ENCODE assay signal across 11 mouse cellular contexts in genomic region chr9:106337620-106338019, GRCm38 (mm10). TPM values are rescaled to one million over a fixed set of nuclear protein-coding genes. Genes with fewer than 3 reads are reported as not detected.
DNase-seq lines count a peak whose midpoint lies in the region; ATAC-seq and TF ChIP-seq lines count a peak whose summit lies in the region.
"Had no signal": no experiment of that assay in that cellular context is flagged by ENCODE, and none has a peak within 500 bp of the region (broad histone marks: within the 10 kb centered on the region; RNA-seq: fewer than 3 reads in every experiment).

No protein-coding gene starts in this region.

- ATAC-seq in intestine, embryonic 14.5 days (replicated peaks; ENCODE audit: low FRiP score, low TSS enrichment, low read depth) = no peak
- ATAC-seq in intestine, postnatal 0 days = no peak
- no peak for ATAC-seq in forebrain, embryonic 16.5 days
- ATAC-seq in limb, embryonic 15.5 days (ENCODE audit: insufficient number of reproducible peaks, low FRiP score, low TSS enrichment, low read depth) = peak; percentile 52; the same call in 1 of the 2 replicates

- no peak overlapping the region for H3K4me3 ChIP-seq in intestine, embryonic 14.5 days (ENCODE audit: low read depth, low read length)
- H3K4me3 ChIP-seq in intestine, postnatal 0 days (ENCODE audit: low read depth, low read length) = no peak overlapping the region
- peak overlapping the region; percentile 27; the same call in 1 of the 2 replicates for H3K4me3 ChIP-seq in embryonic facial prominence, embryonic 10.5 days
- H3K4me3 ChIP-seq in forebrain, embryonic 16.5 days (replicated peaks; ENCODE audit: low read length) = no peak overlapping the region
- no peak overlapping the region for H3K4me3 ChIP-seq in limb, embryonic 15.5 days
- H3K4me3 ChIP-seq: hindbrain, embryonic 15.5 days; neural tube, embryonic 12.5 days had no signal

- no peak overlapping the region for H3K4me2 ChIP-seq in intestine, embryonic 14.5 days (ENCODE audit: low read length)
- H3K4me2 ChIP-seq in intestine, postnatal 0 days (replicated peaks; ENCODE audit: low read depth) = no peak overlapping the region
- no peak overlapping the region for H3K4me2 ChIP-seq in forebrain, embryonic 16.5 days (ENCODE audit: low read length)
- no peak overlapping the region for H3K4me2 ChIP-seq in limb, embryonic 15.5 days
- H3K4me2 ChIP-seq: hindbrain, embryonic 15.5 days; liver, embryonic 11.5 days had no signal

- TF ChIP-seq CTCF in intestine, postnatal 0 days (IDR thresholded peaks at IDR 0.05; ENCODE audit: low read depth) = no peak

- no peaks in the 10 kb centered on the region for H3K27me3 ChIP-seq in intestine, embryonic 14.5 days (replicated peaks; ENCODE audit: control insufficient read depth, insufficient read depth, low read length)
- no peaks in the 10 kb centered on the region for H3K27me3 ChIP-seq in intestine, postnatal 0 days (replicated peaks; ENCODE audit: control insufficient read depth, insufficient read depth, low read length)
- no peaks in the 10 kb centered on the region for H3K27me3 ChIP-seq in embryonic facial prominence, embryonic 10.5 days (replicated peaks; ENCODE audit: low read depth, poor library complexity, severe bottlenecking)
- H3K27me3 ChIP-seq in forebrain, embryonic 16.5 days (replicated peaks; ENCODE audit: control insufficient read depth, insufficient read depth, low read length) = no peaks in the 10 kb centered on the region
- no peaks in the 10 kb centered on the region for H3K27me3 ChIP-seq in limb, embryonic 15.5 days
- H3K27me3 ChIP-seq: hindbrain, embryonic 15.5 days; neural tube, embryonic 12.5 days had no signal

- H3K27ac ChIP-seq in intestine, embryonic 14.5 days (ENCODE audit: low read depth) = peak overlapping the region; percentile 48
- H3K27ac ChIP-seq in intestine, postnatal 0 days (ENCODE audit: low read depth, low read length) = no peak overlapping the region
- peak overlapping the region; percentile 83 for H3K27ac ChIP-seq in embryonic facial prominence, embryonic 10.5 days (replicated peaks)
- peak overlapping the region; percentile 24; the same call in 1 of the 2 replicates for H3K27ac ChIP-seq in forebrain, embryonic 16.5 days (ENCODE audit: low read length)
- peak overlapping the region; percentile 93 for H3K27ac ChIP-seq in limb, embryonic 15.5 days

- WGBS in intestine, embryonic 14.5 days = 72% methylated on average over 9 of the region's 9 CpGs
- 80% methylated on average over 9 of the region's 9 CpGs for WGBS in intestine, postnatal 0 days
- WGBS in embryonic facial prominence, embryonic 10.5 days = 71% methylated on average over 9 of the region's 9 CpGs
- 77% methylated on average over 9 of the region's 9 CpGs for WGBS in forebrain, embryonic 16.5 days
- 18% methylated on average over 9 of the region's 9 CpGs for WGBS in limb, embryonic 15.5 days

- no peaks in the 10 kb centered on the region for H3K36me3 ChIP-seq in intestine, embryonic 14.5 days (ENCODE audit: control insufficient read depth, insufficient read depth, low read length)
- no peaks in the 10 kb centered on the region for H3K36me3 ChIP-seq in intestine, postnatal 0 days (ENCODE audit: control insufficient read depth, insufficient read depth)
- H3K36me3 ChIP-seq in embryonic facial prominence, embryonic 10.5 days (replicated peaks) = peaks cover 21% of the 10 kb centered on the region
- no peaks in the 10 kb centered on the region for H3K36me3 ChIP-seq in forebrain, embryonic 16.5 days (ENCODE audit: control insufficient read depth, insufficient read depth)
- H3K36me3 ChIP-seq in limb, embryonic 15.5 days = no peaks in the 10 kb centered on the region
- H3K36me3 ChIP-seq: hindbrain, embryonic 15.5 days; neural tube, embryonic 12.5 days had no signal

- peaks cover 42% of the 10 kb centered on the region for H3K4me1 ChIP-seq in intestine, embryonic 14.5 days (replicated peaks; ENCODE audit: control insufficient read depth, insufficient read depth, low read length)
- H3K4me1 ChIP-seq in intestine, postnatal 0 days (replicated peaks; ENCODE audit: control insufficient read depth, insufficient read depth, low read length) = no peaks in the 10 kb centered on the region
- peaks cover 79% of the 10 kb centered on the region for H3K4me1 ChIP-seq in embryonic facial prominence, embryonic 10.5 days
- peaks cover 15% of the 10 kb centered on the region for H3K4me1 ChIP-seq in forebrain, embryonic 16.5 days (replicated peaks; ENCODE audit: control insufficient read depth, insufficient read depth, low read length)
- H3K4me1 ChIP-seq in limb, embryonic 15.5 days = peaks cover 66% of the 10 kb centered on the region

- peak overlapping the region; percentile 13; the same call in 1 of the 2 replicates for H3K9ac ChIP-seq in intestine, embryonic 14.5 days (ENCODE audit: low read length)
- no peak overlapping the region for H3K9ac ChIP-seq in intestine, postnatal 0 days (ENCODE audit: low read depth, low read length)
- H3K9ac ChIP-seq in forebrain, embryonic 16.5 days (replicated peaks; ENCODE audit: low read depth, low read length) = no peak overlapping the region
- H3K9ac ChIP-seq in limb, embryonic 15.5 days = no peak overlapping the region
- H3K9ac ChIP-seq: hindbrain, embryonic 15.5 days; neural tube, embryonic 12.5 days had no signal

- no peaks in the 10 kb centered on the region for H3K9me3 ChIP-seq in intestine, embryonic 14.5 days (ENCODE audit: control insufficient read depth, low read length)
- no peaks in the 10 kb centered on the region for H3K9me3 ChIP-seq in intestine, postnatal 0 days (ENCODE audit: control insufficient read depth)
- no peaks in the 10 kb centered on the region for H3K9me3 ChIP-seq in embryonic facial prominence, embryonic 10.5 days
- no peaks in the 10 kb centered on the region for H3K9me3 ChIP-seq in forebrain, embryonic 16.5 days (ENCODE audit: control insufficient read depth, low read length)
- no peaks in the 10 kb centered on the region for H3K9me3 ChIP-seq in limb, embryonic 15.5 days
- H3K9me3 ChIP-seq: hindbrain, embryonic 15.5 days; neural tube, embryonic 12.5 days had no signal

- DNase-seq in intestine, embryonic 14.5 days (ENCODE audit: low spot score) = no peak
- DNase-seq in embryonic facial prominence, embryonic 10.5 days (ENCODE audit: low spot score) = no peak
- no peak for DNase-seq in retina, postnatal 1 day
- no peak for DNase-seq in thymus, postnatal 14 days
- no peak for DNase-seq in layer of hippocampus, postnatal 36 days

RNA-seq across cellular contexts. Expression of gene Dusp7, which starts 30.8 kb away (rescaled TPM):
- polyA plus RNA-seq in intestine, embryonic 14.5 days (2014; fragmentation: Nextera tagmentation; extraction: Ambion mirVana) = 16.5 and 19.8 TPM in 2 replicates
- 4.6 TPM in 2 replicates for polyA plus RNA-seq in intestine, postnatal 0 days (2015; fragmentation: Nextera tagmentation; extraction: Ambion mirVana)
- polyA plus RNA-seq in embryonic facial prominence, embryonic 10.5 days (2016; fragmentation: Nextera tagmentation; extraction: Ambion mirVana) = 29.5 and 30.8 TPM in 2 replicates
- polyA plus RNA-seq in forebrain, embryonic 16.5 days (2015; fragmentation: Nextera tagmentation; extraction: Ambion mirVana) = 9.0 and 10.3 TPM in 2 replicates
- polyA plus RNA-seq in limb, embryonic 15.5 days (2015; fragmentation: Nextera tagmentation; extraction: Ambion mirVana) = 39.0 and 47.0 TPM in 2 replicates
- 10 to 100 TPM; 86.0 to 88.6 TPM for total RNA-seq in layer of hippocampus, postnatal 36 days (2021)

RNA-seq across cellular contexts. Expression of gene Poc1a, which starts 56.8 kb away (rescaled TPM):
- polyA plus RNA-seq in intestine, embryonic 14.5 days (2014; fragmentation: Nextera tagmentation; extraction: Ambion mirVana) = 29.1 and 29.6 TPM in 2 replicates
- 11.5 and 12.3 TPM in 2 replicates for polyA plus RNA-seq in intestine, postnatal 0 days (2015; fragmentation: Nextera tagmentation; extraction: Ambion mirVana)
- polyA plus RNA-seq in embryonic facial prominence, embryonic 10.5 days (2016; fragmentation: Nextera tagmentation; extraction: Ambion mirVana) = 39.9 and 46.4 TPM in 2 replicates
- 10.5 and 11.6 TPM in 2 replicates for polyA plus RNA-seq in forebrain, embryonic 16.5 days (2015; fragmentation: Nextera tagmentation; extraction: Ambion mirVana)
- polyA plus RNA-seq in limb, embryonic 15.5 days (2015; fragmentation: Nextera tagmentation; extraction: Ambion mirVana) = 19.1 and 21.3 TPM in 2 replicates
- 10 to 100 TPM; 10.6 to 12.2 TPM for total RNA-seq in layer of hippocampus, postnatal 36 days (2021)
